Mouse (Mus musculus): ENCODE results near the gene Vmn2r91.
"Not testable (repeated sequence)": the region's sequence is repeated elsewhere in the genome, so short reads cannot be mapped to it uniquely, and the experiment has no call there.

Vmn2r91 gene

DNA sequence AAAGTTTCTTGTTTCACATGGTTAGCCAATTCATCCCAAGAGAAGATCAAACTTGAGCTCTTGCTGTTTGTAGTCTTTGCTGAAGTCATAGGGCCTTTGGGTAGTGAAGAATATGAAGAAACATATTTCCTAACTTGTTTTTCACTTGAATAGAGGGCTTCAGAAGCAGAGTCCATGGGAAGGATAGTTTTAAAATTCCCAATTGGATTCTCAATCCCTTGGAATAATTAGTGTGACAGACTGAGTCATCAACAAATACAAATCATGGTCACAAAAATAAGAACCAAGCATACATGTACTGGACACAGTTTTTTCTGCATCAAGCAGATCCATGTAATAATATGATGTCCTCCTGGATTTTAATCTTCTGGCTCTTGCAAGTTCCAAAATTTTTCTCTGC is at the start of gene Vmn2r91:
Gene Vmn2r91, plus strand, starts transcription at position 301 of the 400 bp plus-strand sequence.
- not testable (repeated sequence) for H3K9me3 ChIP-seq (ENCODE audit: low read length); H3K36me3 ChIP-seq (ENCODE audit: insufficient read depth, low read length); H3K4me3 ChIP-seq (replicated peaks; ENCODE audit: low read length); H3K4me1 ChIP-seq (replicated peaks; ENCODE audit: low read depth, low read length); H3K27me3 ChIP-seq (ENCODE audit: insufficient read depth, low read length)

DNA sequence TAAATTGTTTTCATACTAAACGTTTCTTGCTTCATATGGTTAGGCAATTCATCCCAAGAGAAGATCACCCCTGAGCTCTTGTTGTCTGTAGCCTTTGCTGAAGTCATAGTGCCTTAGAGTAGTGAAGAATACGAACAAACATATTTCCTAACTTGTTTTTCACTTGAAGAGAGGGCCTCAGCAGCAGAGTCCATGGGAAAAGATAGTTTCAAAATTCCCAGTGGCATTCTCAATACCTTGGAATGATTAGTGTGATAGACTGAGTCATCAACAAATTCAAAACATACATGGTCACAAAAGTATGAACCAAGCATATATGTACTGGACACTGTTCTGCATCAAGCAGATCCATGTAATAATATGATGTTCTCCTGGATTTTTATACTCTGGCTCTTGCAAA is 35.7 kb upstream of the Vmn2r91 start, which contains the start of gene Vmn2r124:
Gene Vmn2r124, plus strand, starts transcription at position 301 of the 400 bp plus-strand sequence.
- H3K9me3 ChIP-seq (ENCODE audit: low read length): no peaks in the 10 kb centered on the region
- TF ChIP-seq POU5F1 (IDR thresholded peaks at IDR 0.05; ENCODE audit: borderline replicate concordance, low read length) (no peak), NANOG (IDR thresholded peaks at IDR 0.05; ENCODE audit: borderline replicate concordance, low read length) (no peak), CTCF (conservative IDR thresholded peaks at IDR 0.05; ENCODE audit: low read length) (no peak)
- no peaks in the 10 kb centered on the region for H3K36me3 ChIP-seq (ENCODE audit: insufficient read depth, low read length)
- H3K4me1 ChIP-seq (replicated peaks; ENCODE audit: low read depth, low read length): no peaks in the 10 kb centered on the region
- H3K4me3 ChIP-seq (replicated peaks; ENCODE audit: low read length): no peak within 1 kb of the TSS
- no peaks in the 10 kb centered on the region for H3K27me3 ChIP-seq (ENCODE audit: insufficient read depth, low read length)

DNA sequence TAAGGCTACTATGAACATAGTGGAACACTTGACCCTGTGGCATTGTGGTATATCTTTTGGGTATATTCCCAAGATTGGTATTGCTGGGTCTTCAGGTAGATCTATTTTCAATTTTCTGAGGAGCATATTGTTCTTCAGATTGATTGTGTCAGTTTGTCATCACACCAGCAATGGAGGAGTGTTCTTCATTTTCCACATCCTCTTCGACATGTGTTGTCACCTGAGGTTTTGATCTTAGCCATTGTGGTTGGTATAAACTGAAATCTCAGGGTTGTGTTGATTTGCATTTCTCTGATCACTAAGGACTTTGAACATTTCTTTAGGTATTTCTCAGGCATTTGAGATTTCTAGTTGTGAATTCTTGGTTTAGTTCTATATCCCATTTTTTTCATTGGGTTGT is 10.8 kb downstream of the Vmn2r91 start:
- not testable (repeated sequence) for H3K36me3 ChIP-seq (ENCODE audit: insufficient read depth, low read length); H3K9me3 ChIP-seq (ENCODE audit: low read length); H3K4me1 ChIP-seq (replicated peaks; ENCODE audit: low read depth, low read length); H3K4me3 ChIP-seq (replicated peaks; ENCODE audit: low read length); H3K27me3 ChIP-seq (ENCODE audit: insufficient read depth, low read length)

DNA sequence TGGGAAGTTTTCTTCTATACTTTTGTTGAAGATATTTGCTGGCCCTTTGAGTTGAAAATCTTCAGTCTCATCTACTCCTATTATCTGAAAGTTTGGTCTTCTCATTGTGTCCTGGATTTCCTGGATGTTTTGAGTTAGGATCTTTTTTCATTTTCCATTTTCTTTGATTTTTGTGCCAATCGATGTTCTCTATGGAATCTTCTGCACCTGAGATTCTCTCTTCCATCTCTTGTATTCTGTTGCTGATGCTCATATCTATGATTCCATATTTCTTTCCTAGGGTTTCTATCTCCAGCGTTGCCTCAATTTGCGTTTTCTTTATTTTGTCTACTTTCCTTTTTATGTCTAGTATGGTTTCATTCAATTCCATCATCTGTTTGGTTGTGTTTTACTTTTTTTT is 17.4 kb downstream of the Vmn2r91 start:
- H3K27me3 ChIP-seq (ENCODE audit: insufficient read depth, low read length); H3K4me1 ChIP-seq (replicated peaks; ENCODE audit: low read depth, low read length); H3K36me3 ChIP-seq (ENCODE audit: insufficient read depth, low read length); H3K4me3 ChIP-seq (replicated peaks; ENCODE audit: low read length): not testable (repeated sequence)
- peaks cover 30% of the 10 kb centered on the region for H3K9me3 ChIP-seq (ENCODE audit: low read length)

DNA sequence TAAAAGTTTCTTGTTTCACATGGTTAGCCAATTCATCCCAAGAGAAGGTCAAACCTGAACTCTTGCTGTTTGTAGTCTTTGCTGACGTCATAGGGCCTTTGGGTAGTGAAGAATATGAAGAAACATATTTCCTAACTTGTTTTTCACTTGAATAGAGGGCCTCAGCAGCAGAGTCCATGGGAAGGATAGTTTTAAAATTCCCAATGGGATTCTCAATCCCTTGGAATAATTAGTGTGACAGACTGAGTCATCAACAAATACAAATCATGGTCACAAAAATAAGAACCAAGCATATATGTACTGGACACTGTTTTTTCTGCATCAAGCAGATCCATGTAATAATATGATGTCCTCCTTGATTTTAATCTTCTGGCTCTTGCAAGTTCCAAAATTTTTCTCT is 66.8 kb downstream of the Vmn2r91 start, which contains the start of gene Vmn2r92:
Gene Vmn2r92, plus strand, starts transcription at position 301 of the 400 bp plus-strand sequence.
- H3K27me3 ChIP-seq (ENCODE audit: insufficient read depth, low read length); H3K36me3 ChIP-seq (ENCODE audit: insufficient read depth, low read length); H3K4me3 ChIP-seq (replicated peaks; ENCODE audit: low read length); H3K4me1 ChIP-seq (replicated peaks; ENCODE audit: low read depth, low read length): not testable (repeated sequence)
- peaks cover 16% of the 10 kb centered on the region; the same call in 1 of the 2 replicates for H3K9me3 ChIP-seq (ENCODE audit: low read length)

DNA sequence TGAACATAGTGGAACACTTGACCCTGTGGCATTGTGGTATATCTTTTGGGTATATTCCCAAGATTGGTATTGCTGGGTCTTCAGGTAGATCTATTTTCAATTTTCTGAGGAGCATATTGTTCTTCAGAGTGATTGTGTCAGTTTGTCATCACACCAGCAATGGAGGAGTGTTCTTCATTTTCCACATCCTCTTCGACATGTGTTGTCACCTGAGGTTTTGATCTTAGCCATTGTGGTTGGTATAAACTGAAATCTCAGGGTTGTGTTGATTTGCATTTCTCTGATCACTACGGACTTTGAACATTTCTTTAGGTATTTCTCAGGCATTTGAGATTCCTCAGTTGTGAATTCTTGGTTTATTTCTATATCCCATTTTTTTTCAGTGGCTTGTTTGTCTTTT is 76.4 kb downstream of the Vmn2r91 start:
- not testable (repeated sequence) for H3K4me3 ChIP-seq (replicated peaks; ENCODE audit: low read length); H3K4me1 ChIP-seq (replicated peaks; ENCODE audit: low read depth, low read length); H3K27me3 ChIP-seq (ENCODE audit: insufficient read depth, low read length); H3K9me3 ChIP-seq (ENCODE audit: low read length); H3K36me3 ChIP-seq (ENCODE audit: insufficient read depth, low read length)
